Mouse (Mus musculus) heart, embryonic 12.5 days (tissue): Measurements from ENCODE around the gene Serpinf1. TPM values are rescaled to one million over a fixed set of nuclear protein-coding genes. Genes with fewer than 3 reads are reported as not detected.

Experiments used
- ATAC-seq: fragments of 200-750 bp; cut with Nextera tagmentation; 2 replicates; pipeline ENCODE4 v1.8.0; 2017; ENCODE audit warnings: moderate TSS enrichment, moderate library complexity; ENCODE audit not compliant: insufficient number of reproducible peaks, low FRiP score
- H3K27ac ChIP-seq: fragments of 300-500 bp; sonication (generic); 2 replicates; pipeline ENCODE4 v1.5.1; 2016; ENCODE audit warnings: mild to moderate bottlenecking, moderate library complexity; ENCODE audit not compliant: poor library complexity, severe bottlenecking
- H3K27me3 ChIP-seq: fragments of 300-500 bp; sonication (generic); replicated peaks from 2 replicates; pipeline ENCODE4 v1.6.1; 2016; ENCODE audit warnings: mild to moderate bottlenecking, moderate library complexity
- H3K36me3 ChIP-seq: fragments of 300-500 bp; sonication (generic); 2 replicates; pipeline ENCODE4 v1.6.1; 2016; ENCODE audit warnings: mild to moderate bottlenecking, moderate library complexity
- H3K4me1 ChIP-seq: fragments of 300-500 bp; sonication (generic); replicated peaks from 2 replicates; pipeline ENCODE4 v1.6.1; 2016; ENCODE audit warnings: mild to moderate bottlenecking
- H3K4me2 ChIP-seq: fragments of 300-500 bp; sonication (generic); 2 replicates; pipeline ENCODE4 v1.6.1; 2016; ENCODE audit warnings: mild to moderate bottlenecking, moderate library complexity
- H3K4me3 ChIP-seq: fragments of 300-500 bp; sonication (generic); 2 replicates; pipeline ENCODE4 v1.5.1; 2016; ENCODE audit warnings: mild to moderate bottlenecking
- H3K9ac ChIP-seq: fragments of 300-500 bp; sonication (generic); 2 replicates; pipeline ENCODE4 v1.6.1; 2016; ENCODE audit warnings: mild to moderate bottlenecking, moderate library complexity
- H3K9me3 ChIP-seq: fragments of 300-500 bp; sonication (generic); replicated peaks from 2 replicates; pipeline ENCODE4 v1.6.1; 2016; ENCODE audit warnings: mild to moderate bottlenecking, moderate library complexity
- WGBS: fragments of 180-500 bp; shearing (Covaris S2); methylation state at CpG from one replicate; pipeline ENCODE4 v1.1.7; 2016; 5-methylcytosine and 5-hydroxymethylcytosine counted together
- polyA plus RNA-seq: library from polyadenylated mRNA; unstranded; fragments of >200 nt; fragmentation: Nextera tagmentation; extraction: Ambion mirVana; gene quantifications from 2 replicates; pipeline ENCODE4 v1.2.1, GENCODE M21; 2016

Serpinf1 gene
- polyA plus RNA-seq = 39.6 and 39.7 TPM in 2 replicates

DNA sequence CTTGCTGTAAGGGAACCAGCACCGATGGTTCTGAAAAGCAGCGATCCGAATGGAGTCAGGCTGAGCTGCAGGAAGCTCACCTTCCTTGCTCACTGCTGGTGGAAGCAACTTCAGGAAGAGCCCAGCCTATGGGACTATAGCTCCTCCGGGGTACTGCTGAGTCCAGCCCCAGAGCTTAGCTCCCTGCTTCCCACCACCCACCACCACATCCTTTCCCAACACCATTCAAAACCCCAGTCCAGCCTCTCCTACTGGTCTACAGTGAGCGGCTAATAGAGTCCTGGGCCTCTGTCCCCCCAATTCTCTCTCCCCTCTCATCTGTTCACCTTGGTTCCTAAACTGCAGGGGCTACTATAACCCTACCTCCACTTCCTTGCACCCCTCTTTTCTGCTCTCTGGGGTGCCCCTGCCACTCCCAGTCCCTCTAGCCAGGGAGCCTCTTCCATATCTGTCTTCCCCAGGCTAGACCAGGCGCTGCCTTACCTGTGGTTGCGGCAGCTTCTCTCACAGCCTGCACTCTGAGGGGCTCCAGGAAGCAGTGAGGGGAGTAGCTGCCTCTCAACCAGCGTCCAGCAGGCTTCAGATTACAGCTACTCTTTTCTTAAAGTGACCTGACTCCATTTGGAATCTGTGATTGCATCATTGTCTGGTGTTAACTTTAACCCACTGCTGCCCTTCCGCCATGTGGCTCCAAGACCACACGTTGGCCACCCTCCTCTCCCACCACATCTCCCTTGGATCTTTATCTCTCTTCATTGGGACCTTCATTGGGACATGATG, at the start of gene Serpinf1:
Gene Serpinf1, minus strand, starts transcription at position 689 of the 780 bp plus-strand sequence.
- no peaks in the 10 kb centered on the region for H3K27me3 ChIP-seq
- peak within 1 kb of the TSS; percentile 60 for H3K4me2 ChIP-seq
- no peaks in the 10 kb centered on the region for H3K36me3 ChIP-seq
- H3K9ac ChIP-seq = peak within 1 kb of the TSS; percentile 61
- H3K4me1 ChIP-seq = peaks cover 20% of the 10 kb centered on the region
- H3K4me3 ChIP-seq = peak within 1 kb of the TSS; percentile 43
- 0 out of 2 replicates have a peak within 1 kb of the TSS, but pooled peaks have one; percentile 3 for H3K27ac ChIP-seq
- no peaks in the 10 kb centered on the region for H3K9me3 ChIP-seq
- ATAC-seq = 0 out of 2 replicates have a peak, but pooled peaks have one; percentile 18
- WGBS = 37% methylated on average over 10 of the region's 10 CpGs

DNA sequence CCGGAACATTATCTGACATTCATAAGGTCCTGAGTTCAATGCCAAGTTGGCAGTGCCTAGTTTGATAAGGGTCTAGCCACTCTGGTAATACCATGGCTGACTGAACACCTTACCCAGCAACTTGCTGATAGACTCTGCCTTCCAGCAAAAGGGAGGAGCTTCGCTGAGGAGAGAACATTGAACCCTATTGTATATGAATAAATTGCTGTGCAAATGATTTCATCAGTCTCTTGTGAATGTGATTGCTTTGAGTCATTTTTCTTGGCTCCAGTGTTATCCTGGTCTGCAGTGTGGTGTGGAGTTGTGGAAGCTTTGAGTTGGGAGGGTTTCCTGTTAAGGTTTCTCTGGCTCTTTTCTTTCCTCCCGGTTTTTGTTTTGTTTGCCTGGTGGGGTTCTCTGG, 48.2 kb upstream of the Serpinf1 start:
- no peak overlapping the region for H3K4me2 ChIP-seq
- H3K36me3 ChIP-seq = peaks cover 9% of the 10 kb centered on the region
- no peak overlapping the region for H3K27ac ChIP-seq
- H3K9me3 ChIP-seq = 0 out of 2 replicates have a peak, but pooled peaks cover 3% of the 10 kb centered on the region
- no peaks in the 10 kb centered on the region for H3K27me3 ChIP-seq
- H3K4me3 ChIP-seq = no peak overlapping the region
- ATAC-seq = no peak
- no peak overlapping the region for H3K9ac ChIP-seq
- 75% methylated on average over 3 of the region's 3 CpGs for WGBS
- peaks cover 12% of the 10 kb centered on the region for H3K4me1 ChIP-seq

DNA sequence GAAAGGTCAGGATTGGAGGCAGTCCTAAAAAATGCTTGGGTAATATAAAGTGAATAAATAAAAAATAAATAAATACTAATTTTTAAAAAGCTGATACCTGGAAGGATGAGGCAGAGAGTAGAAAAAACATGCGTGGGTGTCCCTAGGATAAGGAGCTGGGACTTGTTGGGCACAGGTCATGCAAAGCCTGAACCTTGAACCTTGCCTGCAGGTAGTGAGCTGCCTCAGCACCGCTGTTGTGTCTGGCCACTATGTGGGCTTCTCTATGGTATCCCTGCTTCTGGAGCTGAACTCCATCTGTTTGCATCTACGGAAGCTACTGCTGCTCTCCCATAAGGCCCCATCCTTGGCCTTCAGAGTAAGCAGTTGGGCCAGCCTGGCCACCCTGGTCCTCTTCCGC, 46.8 kb upstream of the Serpinf1 start:
- H3K27ac ChIP-seq = no peak overlapping the region
- H3K9me3 ChIP-seq = 0 out of 2 replicates have a peak, but pooled peaks cover 3% of the 10 kb centered on the region
- no peaks in the 10 kb centered on the region for H3K27me3 ChIP-seq
- H3K4me2 ChIP-seq = no peak overlapping the region
- no peak for ATAC-seq
- WGBS = 83% methylated on average over 4 of the region's 4 CpGs
- H3K9ac ChIP-seq = no peak overlapping the region
- H3K4me1 ChIP-seq = peaks cover 18% of the 10 kb centered on the region
- no peak overlapping the region for H3K4me3 ChIP-seq
- H3K36me3 ChIP-seq = peaks cover 23% of the 10 kb centered on the region

DNA sequence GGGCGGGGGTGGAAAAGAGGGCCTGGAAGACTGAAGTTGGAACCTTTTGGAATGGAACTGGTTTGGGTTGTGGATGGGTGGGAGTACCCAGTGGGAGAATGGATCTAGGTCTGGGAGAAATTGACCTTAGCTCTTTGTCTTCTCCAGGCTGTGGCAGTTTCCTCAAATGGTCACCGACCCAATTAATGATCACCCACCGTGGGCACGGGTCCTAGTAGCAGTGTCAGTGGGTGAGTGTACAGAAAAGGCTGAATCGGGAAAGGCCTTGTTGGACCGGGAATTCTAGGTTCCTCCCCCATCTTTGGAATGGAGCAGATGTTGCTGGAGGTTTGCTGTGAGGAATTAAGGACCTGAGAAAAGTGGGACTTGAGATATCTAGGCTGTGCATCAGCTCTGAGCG, 45.9 kb upstream of the Serpinf1 start:
- peaks cover 24% of the 10 kb centered on the region for H3K4me1 ChIP-seq
- no peaks in the 10 kb centered on the region for H3K27me3 ChIP-seq
- H3K36me3 ChIP-seq = peaks cover 28% of the 10 kb centered on the region
- H3K4me3 ChIP-seq = peak overlapping the region; percentile 55
- ATAC-seq = no peak
- 64% methylated on average over 7 of the region's 7 CpGs for WGBS
- 0 out of 2 replicates have a peak, but pooled peaks cover 3% of the 10 kb centered on the region for H3K9me3 ChIP-seq
- H3K4me2 ChIP-seq = peak overlapping the region; percentile 91
- H3K9ac ChIP-seq = peak overlapping the region; percentile 68
- H3K27ac ChIP-seq = no peak overlapping the region

DNA sequence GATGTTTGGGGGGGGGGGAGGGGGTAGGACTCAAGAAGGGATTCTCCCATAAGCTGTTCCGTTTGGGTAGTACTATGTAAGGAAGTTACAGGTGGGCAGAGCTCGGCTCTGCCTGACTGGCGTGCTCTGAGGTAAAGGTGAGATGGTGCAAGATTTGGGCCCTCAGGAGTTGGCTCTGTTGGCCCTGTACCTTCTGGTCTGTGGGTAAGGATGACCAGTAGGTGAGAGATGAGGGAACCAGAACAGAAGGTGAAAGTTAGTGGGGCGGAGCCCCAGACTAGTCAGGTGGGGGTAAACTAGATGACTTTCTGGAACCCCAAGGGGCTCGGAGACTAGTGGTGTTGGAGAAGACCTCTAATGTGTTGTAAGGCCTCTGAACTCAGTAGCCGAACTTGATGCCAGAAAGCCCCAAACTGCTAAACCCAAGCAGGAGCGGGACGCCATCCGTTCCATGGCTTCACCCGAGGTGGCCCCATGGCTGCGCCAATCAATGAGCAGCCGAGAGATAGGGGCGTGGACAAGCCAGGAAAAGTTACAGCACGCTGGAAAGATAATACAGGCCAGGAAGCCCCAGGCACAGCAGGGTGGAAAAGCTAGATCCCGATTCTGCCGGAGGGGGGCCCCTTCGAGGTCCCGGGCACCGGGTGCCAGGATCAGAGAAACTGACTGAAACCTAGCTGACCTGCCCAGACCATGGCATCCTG, 45.2 kb upstream of the Serpinf1 start:
- Histone ChIP-seq H3K4me1 (peaks cover 32% of the 10 kb centered on the region), H3K36me3 (peaks cover 28% of the 10 kb centered on the region), H3K4me2 (peak overlapping the region; percentile 91), H3K27me3 (no peaks in the 10 kb centered on the region), H3K27ac (peak overlapping the region; percentile 58), H3K4me3 (peak overlapping the region; percentile 55), H3K9me3 (0 out of 2 replicates have a peak, but pooled peaks cover 3% of the 10 kb centered on the region), H3K9ac (peak overlapping the region; percentile 68)
- ATAC-seq = peak; percentile 76
- WGBS = 11% methylated on average over 19 of the region's 19 CpGs

DNA sequence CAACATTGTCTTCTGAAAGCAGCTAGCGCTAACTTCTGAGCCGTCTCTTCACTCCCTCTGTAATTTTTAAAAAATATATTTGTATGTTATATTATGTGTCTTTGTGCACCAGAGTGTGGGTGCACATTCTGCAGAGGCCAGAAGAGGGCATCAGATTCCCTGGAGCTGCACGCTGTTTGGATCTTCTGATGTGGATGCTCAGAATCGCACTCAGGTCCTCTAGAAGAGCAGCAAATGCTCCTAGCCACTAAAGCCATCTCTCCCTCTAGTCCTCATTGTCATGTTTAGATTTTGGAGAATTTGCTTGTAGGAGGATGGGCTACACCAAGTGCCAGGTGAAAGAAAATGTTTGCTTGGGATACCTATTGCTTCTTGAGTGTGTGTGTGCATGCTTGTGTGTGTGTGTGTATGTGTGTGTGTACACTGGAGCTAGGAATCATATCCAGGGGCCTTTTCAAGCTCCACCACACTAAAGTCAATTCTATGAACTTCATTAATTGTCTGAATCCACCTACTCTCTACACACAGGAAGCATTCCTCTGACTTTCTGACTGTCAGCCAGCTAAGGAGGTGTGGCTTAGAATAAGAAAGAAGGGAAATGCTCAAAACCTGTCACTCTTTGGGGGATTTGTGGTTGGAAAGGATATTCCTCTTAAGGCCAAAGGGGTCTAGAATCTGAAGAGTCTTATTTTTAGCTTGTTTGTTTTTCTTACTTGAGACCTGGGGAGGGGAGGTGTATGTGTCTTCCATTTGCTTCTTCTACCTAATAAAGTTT, 44.4 kb upstream of the Serpinf1 start:
- 0 out of 2 replicates have a peak overlapping the region, but pooled peaks have one; percentile 55 for H3K4me3 ChIP-seq
- ATAC-seq = no peak
- no peaks in the 10 kb centered on the region for H3K27me3 ChIP-seq
- WGBS = 96% methylated on average over 4 of the region's 4 CpGs
- no peak overlapping the region for H3K27ac ChIP-seq
- no peak overlapping the region for H3K9ac ChIP-seq
- 0 out of 2 replicates have a peak, but pooled peaks cover 3% of the 10 kb centered on the region for H3K9me3 ChIP-seq
- H3K4me1 ChIP-seq = peaks cover 38% of the 10 kb centered on the region
- peak overlapping the region; percentile 91 for H3K4me2 ChIP-seq
- H3K36me3 ChIP-seq = peaks cover 28% of the 10 kb centered on the region

DNA sequence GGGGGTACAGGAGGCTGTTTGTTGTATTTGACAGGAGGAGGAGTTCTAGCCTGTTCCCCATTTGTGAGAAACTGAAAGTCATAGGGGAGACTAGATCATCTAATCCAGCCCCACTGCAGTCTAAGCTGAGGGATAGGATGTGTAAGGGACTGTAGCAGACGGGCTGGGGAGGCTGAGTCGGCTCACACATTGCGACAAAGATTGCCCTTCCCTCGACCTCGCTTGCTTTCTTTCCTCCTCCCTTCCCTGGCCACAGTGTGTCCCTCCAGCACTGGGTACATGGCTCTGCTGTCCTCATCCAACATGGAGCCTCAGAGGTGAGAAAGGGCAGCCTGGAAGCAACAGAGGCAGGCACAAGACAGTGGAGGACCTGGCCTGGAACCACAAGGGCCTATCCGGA, 42.5 kb upstream of the Serpinf1 start:
- H3K27ac ChIP-seq = no peak overlapping the region
- peaks cover 40% of the 10 kb centered on the region for H3K4me1 ChIP-seq
- H3K4me2 ChIP-seq = no peak overlapping the region
- H3K27me3 ChIP-seq = no peaks in the 10 kb centered on the region
- H3K9ac ChIP-seq = no peak overlapping the region
- no peak overlapping the region for H3K4me3 ChIP-seq
- H3K36me3 ChIP-seq = peaks cover 28% of the 10 kb centered on the region
- WGBS = 83% methylated on average over 6 of the region's 6 CpGs
- H3K9me3 ChIP-seq = 0 out of 2 replicates have a peak, but pooled peaks cover 3% of the 10 kb centered on the region
- ATAC-seq = no peak

DNA sequence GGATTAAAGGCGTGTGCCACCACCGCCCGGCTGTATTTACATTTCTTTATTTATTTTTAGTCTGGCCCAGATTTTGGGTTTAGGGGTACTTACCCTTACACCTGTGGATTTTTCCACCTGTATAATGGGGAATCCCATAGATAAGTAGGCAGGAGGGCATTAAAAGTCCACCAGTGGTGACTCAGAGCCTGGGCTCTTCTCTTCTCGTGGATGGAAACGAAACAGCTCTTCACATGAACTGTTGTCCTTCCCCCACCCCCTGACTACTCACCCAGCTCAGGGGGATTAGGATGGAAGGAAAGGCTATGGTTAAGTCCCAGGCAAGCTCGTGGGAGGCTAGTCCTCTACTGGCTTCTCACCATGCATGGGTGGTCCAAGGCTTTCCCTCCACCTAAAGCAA, 41.9 kb upstream of the Serpinf1 start:
- no peak for ATAC-seq
- no peaks in the 10 kb centered on the region for H3K27me3 ChIP-seq
- 0 out of 2 replicates have a peak, but pooled peaks cover 3% of the 10 kb centered on the region for H3K9me3 ChIP-seq
- peaks cover 47% of the 10 kb centered on the region for H3K4me1 ChIP-seq
- WGBS = 90% methylated on average over 6 of the region's 6 CpGs
- no peak overlapping the region for H3K9ac ChIP-seq
- no peak overlapping the region for H3K4me2 ChIP-seq
- H3K36me3 ChIP-seq = peaks cover 28% of the 10 kb centered on the region
- H3K4me3 ChIP-seq = no peak overlapping the region
- no peak overlapping the region for H3K27ac ChIP-seq

DNA sequence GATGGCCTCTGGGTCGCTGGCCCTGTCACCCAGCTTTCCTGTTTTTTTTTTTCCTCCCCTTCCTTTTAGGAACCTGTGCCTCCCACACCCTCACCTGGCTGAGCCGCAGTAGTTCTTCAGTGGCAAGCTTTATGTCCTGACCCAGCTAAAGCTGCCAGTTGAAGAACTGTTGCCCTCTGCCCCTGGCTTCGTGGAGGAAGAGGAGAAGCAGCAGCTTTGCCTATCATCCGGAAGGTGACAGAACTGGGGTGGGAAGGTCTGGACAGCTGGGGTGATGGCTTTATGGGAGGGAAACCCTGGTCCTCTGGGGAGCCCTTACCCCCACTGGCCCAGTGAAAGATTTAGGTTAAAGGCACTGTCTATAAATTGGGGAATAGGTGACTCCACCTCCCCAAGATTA, 41.1 kb upstream of the Serpinf1 start:
- Histone ChIP-seq H3K36me3 (peaks cover 28% of the 10 kb centered on the region), H3K4me1 (peaks cover 51% of the 10 kb centered on the region), H3K27ac (peak overlapping the region; percentile 97), H3K9ac (no peak overlapping the region), H3K9me3 (0 out of 2 replicates have a peak, but pooled peaks cover 3% of the 10 kb centered on the region), H3K27me3 (no peaks in the 10 kb centered on the region), H3K4me3 (peak overlapping the region; percentile 86), H3K4me2 (peak overlapping the region; percentile 86)
- no peak for ATAC-seq
- 65% methylated on average over 4 of the region's 4 CpGs for WGBS

DNA sequence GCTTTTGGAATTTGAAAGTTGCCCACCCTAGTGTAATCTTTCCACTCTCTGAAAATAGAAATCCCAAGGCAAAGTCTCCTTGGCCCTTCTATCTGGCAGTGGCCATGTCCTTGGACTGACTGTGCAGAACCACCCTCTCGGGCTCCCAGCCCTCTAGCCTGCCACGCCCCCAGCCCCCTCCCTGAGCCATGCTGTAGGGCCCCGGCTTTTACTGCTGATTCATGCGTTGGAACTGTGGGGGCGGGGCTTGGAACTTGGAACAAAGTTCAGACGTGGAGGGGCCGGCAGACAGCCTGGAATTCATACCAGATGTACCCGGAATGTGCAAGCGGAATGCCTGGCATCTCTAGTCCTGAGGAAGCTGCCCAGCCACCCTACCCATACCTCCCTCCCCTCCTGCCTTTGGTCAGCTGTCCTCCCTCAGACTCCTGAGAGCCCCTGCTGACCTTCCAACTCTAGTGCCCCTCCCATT, 40.4 kb upstream of the Serpinf1 start:
- Histone ChIP-seq H3K36me3 (peaks cover 28% of the 10 kb centered on the region), H3K27ac (peak overlapping the region; percentile 97), H3K4me1 (peaks cover 47% of the 10 kb centered on the region), H3K9me3 (0 out of 2 replicates have a peak, but pooled peaks cover 3% of the 10 kb centered on the region), H3K27me3 (no peaks in the 10 kb centered on the region), H3K9ac (peak overlapping the region; percentile 94), H3K4me3 (peak overlapping the region; percentile 86), H3K4me2 (peak overlapping the region; percentile 86)
- peak; percentile 71 for ATAC-seq
- WGBS = under 1% methylated on average over 9 of the region's 9 CpGs
